Mouse (Mus musculus) urinary bladder, postnatal 4 days (tissue): ENCODE measurements at regions not wholly inside any gene's neighbourhood (a gene's known extent, or its start where the extent isn't known, plus 50 kb on each side); places are given as distances from the start of the nearest gene placed in this dataset.

Source experiments
- DNase-seq, 2 experiments: peaks; one replicate each; pipeline ENCODE4 v3.0.0; 2021 to 2022; ENCODE audit warnings: low spot score in 2 of 2

GRCm38 (mm10) chr6:31995977-31996376, 54.1 kb upstream of the 1700012A03Rik start:
- DNase-seq = peak in 1 of 2 experiments; percentile 52

GRCm38 (mm10) chr6:31995249-31995648, 54.8 kb upstream of the 1700012A03Rik start:
- peak in 1 of 2 experiments; percentile 52 for DNase-seq

GRCm38 (mm10) chr6:31985698-31986097, 64.3 kb upstream of the 1700012A03Rik start:
- peak in 1 of 2 experiments; percentile 44 for DNase-seq

GRCm38 (mm10) chr6:31976705-31977104, 73.3 kb upstream of the 1700012A03Rik start:
- no peak for DNase-seq

GRCm38 (mm10) chr6:31948063-31948481, 102.0 kb upstream of the 1700012A03Rik start:
- DNase-seq = no peak

- DNase-seq = no peak
These were observed 103.5 kb upstream of the 1700012A03Rik start for GRCm38 (mm10) chr6:31946572-31946971.

- DNase-seq = no peak
These were observed 104.7 kb upstream of the 1700012A03Rik start for GRCm38 (mm10) chr6:31945347-31945746.

GRCm38 (mm10) chr6:31944546-31944945, 105.5 kb upstream of the 1700012A03Rik start:
- no peak for DNase-seq

- DNase-seq = no peak
These were observed 107.3 kb upstream of the 1700012A03Rik start for GRCm38 (mm10) chr6:31942696-31943095.

- DNase-seq = peak; percentile 45 to 87
These were observed 111.7 kb upstream of the 1700012A03Rik start for GRCm38 (mm10) chr6:31938216-31938814.

- DNase-seq = no peak
These were observed 112.9 kb upstream of the 1700012A03Rik start for GRCm38 (mm10) chr6:31937146-31937545.

- DNase-seq = no peak
These were observed 115.2 kb upstream of the 1700012A03Rik start for GRCm38 (mm10) chr6:31934826-31935225.

- DNase-seq = no peak
These were observed 116.1 kb upstream of the 1700012A03Rik start for GRCm38 (mm10) chr6:31933956-31934355.

GRCm38 (mm10) chr6:31933364-31933763, 116.7 kb upstream of the 1700012A03Rik start:
- no peak for DNase-seq

- no peak for DNase-seq
These were observed 118.9 kb upstream of the 1700012A03Rik start for GRCm38 (mm10) chr6:31931116-31931515.

GRCm38 (mm10) chr6:31929165-31929564, 120.9 kb upstream of the 1700012A03Rik start:
- DNase-seq = no peak

- DNase-seq = no peak
These were observed 122.9 kb upstream of the 1700012A03Rik start for GRCm38 (mm10) chr6:31927181-31927580.

- no peak for DNase-seq
These were observed 125.4 kb upstream of the 1700012A03Rik start for GRCm38 (mm10) chr6:31924669-31925046.

GRCm38 (mm10) chr6:31923951-31924668, 125.9 kb upstream of the 1700012A03Rik start:
- DNase-seq = no peak

- no peak for DNase-seq
These were observed 128.4 kb upstream of the 1700012A03Rik start for GRCm38 (mm10) chr6:31921561-31922152.

- no peak for DNase-seq
These were observed 132.5 kb upstream of the 1700012A03Rik start for GRCm38 (mm10) chr6:31917411-31918131.

- no peak for DNase-seq
These were observed 148.3 kb upstream of the 1700012A03Rik start for GRCm38 (mm10) chr6:31901791-31902190.
